Mouse (Mus musculus) ES-Bruce4 (cell line): ENCODE measurements around the gene Xpo4.

Source experiments
- CTCF ChIP-seq: IDR thresholded peaks from one replicate; pipeline ENCODE4 v1.8.1; 2011; ENCODE audit warnings: low read depth, low read length
- EP300 ChIP-seq: IDR thresholded peaks from 2 replicates; pipeline ENCODE4 v1.6.1; 2011; ENCODE audit warnings: low read depth, low read length; ENCODE audit not compliant: insufficient read depth

DNA sequence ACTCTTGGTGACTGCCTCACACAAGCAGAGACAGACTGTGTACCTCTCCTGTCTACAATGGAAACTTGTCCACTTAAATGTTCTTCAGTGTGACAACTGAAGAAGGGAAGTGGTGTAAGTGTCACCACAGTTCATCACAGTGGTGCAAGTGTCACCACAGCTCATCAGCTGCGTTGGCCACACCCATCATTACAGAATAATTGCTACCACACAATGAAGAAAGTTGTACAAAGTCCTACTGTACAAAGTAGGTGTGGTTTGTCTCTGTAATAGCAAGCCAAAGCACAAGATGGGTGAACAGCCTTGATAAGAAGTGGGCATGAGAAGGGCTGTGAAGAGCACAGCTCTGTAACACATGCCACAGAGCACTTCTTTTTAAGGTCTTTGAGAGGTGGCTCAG lies 47.7 kb upstream of the Xpo4 start:
- no peak for TF ChIP-seq EP300
- TF ChIP-seq CTCF: no peak
